Mouse (Mus musculus) hindbrain, embryonic 15.5 days (tissue): ENCODE measurements around the gene Tulp2. TPM values are rescaled to one million over a fixed set of nuclear protein-coding genes. Genes with fewer than 3 reads are reported as not detected.
"Not testable (repeated sequence)": the region's sequence is repeated elsewhere in the genome, so short reads cannot be mapped to it uniquely, and the experiment has no call there.

Experiments
- ATAC-seq: fragments of 200-750 bp; cut with Nextera tagmentation; 2 replicates; pipeline ENCODE4 v1.8.0; 2017; ENCODE audit warnings: low read depth, moderate number of reproducible peaks, moderate TSS enrichment; ENCODE audit not compliant: low FRiP score
- H3K27ac ChIP-seq: fragments of 300-500 bp; sonication (generic); replicated peaks from 2 replicates; pipeline ENCODE4 v1.5.1; 2015; ENCODE audit warnings: mild to moderate bottlenecking, inconsistent platforms
- H3K27me3 ChIP-seq: fragments of 300-500 bp; sonication (generic); 2 replicates; pipeline ENCODE4 v1.6.1; 2015; ENCODE audit warnings: control low read depth, inconsistent platforms
- H3K36me3 ChIP-seq: fragments of 300-500 bp; sonication (generic); 2 replicates; pipeline ENCODE4 v1.6.1; 2015; ENCODE audit warnings: control low read depth, inconsistent platforms
- H3K4me1 ChIP-seq: fragments of 300-500 bp; sonication (generic); replicated peaks from 2 replicates; pipeline ENCODE4 v1.6.1; 2015; ENCODE audit warnings: control low read depth, inconsistent platforms
- H3K4me2 ChIP-seq: fragments of 300-500 bp; sonication (generic); 2 replicates; pipeline ENCODE4 v1.6.1; 2015; ENCODE audit warnings: moderate library complexity, mild to moderate bottlenecking, inconsistent platforms
- H3K4me3 ChIP-seq: fragments of 300-500 bp; sonication (generic); 2 replicates; pipeline ENCODE4 v1.5.1; 2015; ENCODE audit warnings: mild to moderate bottlenecking, inconsistent platforms
- H3K9ac ChIP-seq: fragments of 300-500 bp; sonication (generic); 2 replicates; pipeline ENCODE4 v1.6.1; 2015; ENCODE audit warnings: inconsistent platforms
- H3K9me3 ChIP-seq: fragments of 300-500 bp; sonication (generic); 2 replicates; pipeline ENCODE4 v1.6.1; 2016; ENCODE audit warnings: control low read depth, inconsistent platforms
- WGBS: fragments of 180-500 bp; shearing (Covaris S2); methylation state at CpG from one replicate; pipeline ENCODE4 v1.1.7; 2015; 5-methylcytosine and 5-hydroxymethylcytosine counted together
- polyA plus RNA-seq: library from polyadenylated mRNA; unstranded; fragments of >200 nt; fragmentation: Nextera tagmentation; extraction: Ambion mirVana; gene quantifications from 2 replicates; pipeline ENCODE4 v1.2.1, GENCODE M21; 2015

Gene Tulp2
- polyA plus RNA-seq, 1 experiment from 2014 or later: 0.13 TPM

DNA sequence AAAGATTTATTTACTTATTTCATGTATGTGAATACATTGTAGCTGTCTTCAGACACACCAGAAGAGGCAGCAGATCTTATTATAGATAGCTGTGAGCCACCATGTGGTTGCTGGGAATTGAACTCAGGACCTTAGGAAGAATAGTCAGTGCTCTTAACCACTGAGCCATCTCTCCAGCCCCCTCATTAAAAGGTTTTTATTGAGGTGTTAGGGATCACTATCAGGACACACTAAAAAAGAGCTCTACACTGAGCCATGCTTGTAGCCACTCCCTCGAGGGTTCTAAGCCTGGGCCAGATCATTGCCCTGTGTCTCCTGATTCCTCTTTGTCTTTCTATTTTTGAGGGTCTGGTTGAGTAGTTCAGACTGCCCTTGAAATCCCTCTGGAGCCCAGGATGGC lies 5.2 kb upstream of the Tulp2 start:
- Histone ChIP-seq H3K4me1 (no peaks in the 10 kb centered on the region), H3K4me2 (no peak overlapping the region), H3K36me3 (no peaks in the 10 kb centered on the region), H3K4me3 (no peak overlapping the region), H3K27me3 (no peaks in the 10 kb centered on the region), H3K27ac (no peak overlapping the region), H3K9ac (no peak overlapping the region), H3K9me3 (no peaks in the 10 kb centered on the region)
- 73% methylated on average over 1 of the region's 1 CpGs for WGBS
- no peak for ATAC-seq

DNA sequence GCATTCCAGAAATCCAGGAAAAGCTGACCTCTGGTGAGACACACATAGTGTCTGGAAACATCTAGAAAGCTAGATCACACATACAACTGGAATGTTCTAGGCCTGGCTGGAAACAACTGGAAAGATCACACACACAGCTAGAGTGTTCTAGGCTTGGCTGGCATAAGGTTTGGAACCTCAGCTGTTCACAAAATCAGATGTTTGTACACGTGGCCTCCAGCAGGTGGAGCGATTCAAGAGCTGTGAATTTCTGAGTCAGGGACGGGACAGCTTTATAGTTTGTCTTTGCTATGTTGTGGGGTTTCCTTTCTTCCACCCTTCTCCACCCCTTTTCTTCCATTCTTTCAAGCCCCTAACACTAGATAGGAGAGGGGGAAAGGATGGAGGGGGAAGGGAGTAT lies 4.7 kb upstream of the Tulp2 start:
- H3K9ac ChIP-seq: no peak overlapping the region
- no peaks in the 10 kb centered on the region for H3K9me3 ChIP-seq
- no peak overlapping the region for H3K27ac ChIP-seq
- no peak for ATAC-seq
- H3K4me1 ChIP-seq: no peaks in the 10 kb centered on the region
- WGBS: 9% methylated on average over 3 of the region's 3 CpGs
- no peaks in the 10 kb centered on the region for H3K27me3 ChIP-seq
- no peaks in the 10 kb centered on the region for H3K36me3 ChIP-seq
- H3K4me3 ChIP-seq: no peak overlapping the region
- no peak overlapping the region for H3K4me2 ChIP-seq

GRCm38 (mm10) chr7:45478774-45479173 lies 2.9 kb upstream of the Tulp2 start:
- ATAC-seq: no peak
- no peak overlapping the region for H3K27ac ChIP-seq
- no peak overlapping the region for H3K9ac ChIP-seq
- no peaks in the 10 kb centered on the region for H3K4me1 ChIP-seq
- H3K27me3 ChIP-seq: no peaks in the 10 kb centered on the region
- H3K4me3 ChIP-seq: no peak overlapping the region
- no peaks in the 10 kb centered on the region for H3K36me3 ChIP-seq
- 98% methylated on average over 7 of the region's 7 CpGs for WGBS
- no peaks in the 10 kb centered on the region for H3K9me3 ChIP-seq
- H3K4me2 ChIP-seq: no peak overlapping the region

GRCm38 (mm10) chr7:45480310-45480709 lies 1.4 kb upstream of the Tulp2 start:
- not testable (repeated sequence) for H3K9me3 ChIP-seq, H3K4me3 ChIP-seq, H3K27me3 ChIP-seq, H3K4me1 ChIP-seq, H3K4me2 ChIP-seq, H3K36me3 ChIP-seq, ATAC-seq, H3K27ac ChIP-seq, H3K9ac ChIP-seq
- 85% methylated on average over 4 of the region's 4 CpGs for WGBS

DNA sequence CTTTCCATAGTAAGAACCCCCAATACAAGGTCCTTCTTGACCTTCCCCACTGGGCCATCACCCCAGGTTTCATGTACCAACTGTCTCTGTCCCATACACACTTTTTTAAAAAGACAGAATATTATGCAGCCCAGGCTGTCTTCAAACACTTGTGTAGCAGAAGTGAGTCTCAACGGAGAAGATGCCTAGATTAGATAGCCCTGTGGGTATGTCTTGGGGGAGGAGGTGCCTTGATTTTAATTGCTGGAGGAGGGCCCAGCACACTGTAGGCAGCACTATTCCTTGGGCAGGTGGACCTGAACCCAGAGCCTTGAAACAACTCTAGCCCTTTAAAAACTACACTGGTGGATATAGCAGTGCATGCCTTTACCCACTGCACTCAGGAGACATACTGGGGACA lies 489 bp downstream of the Tulp2 start:
- no peak overlapping the region for H3K27ac ChIP-seq
- no peaks in the 10 kb centered on the region for H3K9me3 ChIP-seq
- 93% methylated on average over 1 of the region's 1 CpGs for WGBS
- H3K36me3 ChIP-seq: no peaks in the 10 kb centered on the region
- H3K4me3 ChIP-seq: no peak overlapping the region
- no peaks in the 10 kb centered on the region for H3K4me1 ChIP-seq
- no peak for ATAC-seq
- H3K27me3 ChIP-seq: no peaks in the 10 kb centered on the region
- H3K4me2 ChIP-seq: no peak overlapping the region
- no peak overlapping the region for H3K9ac ChIP-seq

DNA sequence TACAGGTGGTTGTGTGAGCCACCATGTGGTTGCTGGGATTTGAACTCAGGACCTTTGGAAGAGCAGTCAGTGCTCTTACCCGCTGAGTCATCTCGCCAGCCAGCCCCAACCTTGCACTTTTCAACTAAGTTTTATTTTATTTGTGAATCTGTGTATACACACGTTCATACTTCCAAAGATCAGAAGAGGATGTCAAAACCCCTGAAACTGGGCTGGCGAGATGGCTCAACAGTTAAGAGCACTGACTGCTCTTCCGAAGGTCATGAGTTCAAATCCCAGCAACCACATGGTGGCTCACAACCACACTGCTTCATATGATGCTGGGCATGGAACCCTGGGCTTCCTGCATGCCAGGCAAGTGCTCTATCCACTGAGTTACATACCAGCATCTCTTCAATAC lies 3.3 kb downstream of the Tulp2 start:
- 95% methylated on average over 5 of the region's 5 CpGs for WGBS
- not testable (repeated sequence) for H3K27ac ChIP-seq, H3K27me3 ChIP-seq, H3K9ac ChIP-seq, H3K4me3 ChIP-seq, H3K4me2 ChIP-seq, ATAC-seq, H3K9me3 ChIP-seq, H3K36me3 ChIP-seq
- H3K4me1 ChIP-seq: peaks cover 23% of the 10 kb centered on the region

DNA sequence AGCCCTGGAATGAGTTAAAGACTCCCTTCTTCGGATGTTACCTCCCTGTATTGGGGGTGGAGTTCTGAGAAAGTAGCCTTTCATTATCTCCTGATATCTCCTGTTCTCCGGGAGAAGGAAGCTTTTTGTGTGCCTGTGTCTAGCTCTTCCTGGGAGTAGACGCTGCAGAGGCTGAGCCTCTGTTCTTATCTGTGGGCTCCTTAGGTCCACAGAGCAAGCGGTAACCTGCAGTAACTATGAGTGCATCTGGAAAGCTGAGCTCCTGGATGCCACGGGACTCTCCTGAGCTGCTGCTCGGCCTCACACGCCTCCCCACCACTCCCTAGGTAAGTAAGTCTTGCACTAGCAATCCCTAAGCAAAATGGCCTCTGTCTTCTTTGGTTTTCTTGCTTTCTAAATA lies 4.5 kb downstream of the Tulp2 start:
- Histone ChIP-seq H3K36me3 (no peaks in the 10 kb centered on the region), H3K4me3 (no peak overlapping the region), H3K4me1 (peaks cover 28% of the 10 kb centered on the region), H3K9ac (no peak overlapping the region), H3K9me3 (no peaks in the 10 kb centered on the region), H3K27ac (no peak overlapping the region), H3K4me2 (no peak overlapping the region), H3K27me3 (no peaks in the 10 kb centered on the region)
- 85% methylated on average over 7 of the region's 7 CpGs for WGBS
- no peak for ATAC-seq

DNA sequence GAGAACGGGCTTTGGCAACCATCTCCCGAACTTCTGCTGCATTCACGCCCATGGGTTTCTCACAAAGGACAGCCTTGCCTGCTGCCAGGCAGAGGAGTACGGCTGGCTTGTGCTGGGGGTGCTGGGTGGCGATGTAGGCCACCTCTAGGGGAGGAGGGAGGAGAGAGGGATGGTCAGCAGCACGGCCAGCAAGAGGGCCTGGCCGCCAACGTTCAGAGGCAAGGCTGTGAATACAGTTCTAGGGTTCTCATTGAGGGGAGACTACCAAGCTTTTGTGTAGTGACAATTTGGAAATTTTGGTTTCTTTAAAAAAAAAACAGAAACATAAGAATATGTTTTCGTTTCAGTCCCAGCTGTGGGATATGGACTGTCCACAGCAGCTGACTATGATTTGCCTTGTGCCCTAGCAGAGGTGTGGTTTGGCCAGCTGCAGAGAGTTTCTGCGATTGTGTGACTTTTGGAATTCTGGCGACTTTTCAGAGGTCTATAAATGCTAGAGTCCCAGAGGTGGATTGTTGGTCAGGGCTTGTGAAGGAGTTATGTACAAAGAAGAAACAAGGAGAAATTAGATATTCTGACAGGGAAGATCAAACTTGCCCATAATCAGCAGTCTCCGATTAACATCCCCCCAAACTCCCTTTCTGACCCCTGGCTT lies 5.2 kb downstream of the Tulp2 start, which contains the start of gene Gm45808:
Gm45808 (minus strand) TSS at position 51 of the 655 bp plus-strand sequence.
- peak within 1 kb of the TSS; percentile 78; the same call in 1 of the 2 replicates for H3K4me2 ChIP-seq
- H3K27me3 ChIP-seq: no peaks in the 10 kb centered on the region
- H3K36me3 ChIP-seq: no peaks in the 10 kb centered on the region
- 0 out of 2 replicates have a peak within 1 kb of the TSS, but pooled peaks have one; percentile 91 for H3K27ac ChIP-seq
- H3K9ac ChIP-seq: no peak within 1 kb of the TSS
- ATAC-seq: no peak
- 81% methylated on average over 12 of the region's 12 CpGs for WGBS
- H3K4me3 ChIP-seq: no peak within 1 kb of the TSS
- H3K4me1 ChIP-seq: peaks cover 28% of the 10 kb centered on the region
- no peaks in the 10 kb centered on the region for H3K9me3 ChIP-seq

DNA sequence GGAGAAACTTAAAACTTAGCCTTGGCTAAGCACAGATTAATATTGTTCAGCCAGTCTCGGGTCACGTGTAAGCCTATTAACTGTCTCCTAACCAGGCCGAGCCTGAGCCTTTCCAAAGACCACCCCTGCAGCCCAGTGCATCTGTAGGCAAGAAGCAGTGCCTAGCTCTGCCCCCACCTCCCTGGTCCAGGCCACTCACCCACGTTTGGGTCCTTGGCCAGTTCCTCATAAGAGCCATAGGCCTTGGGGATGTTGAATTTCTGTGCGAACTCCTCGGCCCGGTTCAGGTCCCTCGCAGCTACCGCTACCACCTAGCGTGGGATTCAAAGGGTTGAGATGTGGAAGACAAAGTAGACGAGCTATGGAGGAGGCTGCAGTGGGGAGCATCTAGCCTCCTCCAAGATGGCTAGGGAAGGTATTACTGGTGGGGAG lies 6.2 kb downstream of the Tulp2 start:
- peak; percentile 82 for ATAC-seq
- H3K9ac ChIP-seq: peak overlapping the region; percentile 53
- WGBS: 18% methylated on average over 11 of the region's 11 CpGs

GRCm38 (mm10) chr7:45488293-45489204 lies 6.9 kb downstream of the Tulp2 start, which contains the start of gene Dhdh:
Gene Dhdh, minus strand, starts transcription at chr7:45488805.
- H3K4me1 ChIP-seq: peaks cover 28% of the 10 kb centered on the region
- peak within 1 kb of the TSS; percentile 91 for H3K27ac ChIP-seq
- peak; percentile 79 for ATAC-seq
- no peaks in the 10 kb centered on the region for H3K9me3 ChIP-seq
- peak within 1 kb of the TSS; percentile 46 for H3K4me3 ChIP-seq
- peak within 1 kb of the TSS; percentile 78 for H3K4me2 ChIP-seq
- WGBS: 8% methylated on average over 36 of the region's 38 CpGs
- peak within 1 kb of the TSS; percentile 53 for H3K9ac ChIP-seq
- no peaks in the 10 kb centered on the region for H3K27me3 ChIP-seq
- peaks cover 9% of the 10 kb centered on the region for H3K36me3 ChIP-seq

More for the DNA sequence above, 6.2 kb downstream of the Tulp2 start:
- Histone ChIP-seq H3K27me3 (no peaks in the 10 kb centered on the region), H3K4me2 (peak overlapping the region; percentile 78), H3K27ac (peak overlapping the region; percentile 91), H3K36me3 (peaks cover 2% of the 10 kb centered on the region; the same call in 1 of the 2 replicates), H3K9me3 (no peaks in the 10 kb centered on the region), H3K4me1 (peaks cover 28% of the 10 kb centered on the region), H3K4me3 (peak overlapping the region; percentile 46)

DNA sequence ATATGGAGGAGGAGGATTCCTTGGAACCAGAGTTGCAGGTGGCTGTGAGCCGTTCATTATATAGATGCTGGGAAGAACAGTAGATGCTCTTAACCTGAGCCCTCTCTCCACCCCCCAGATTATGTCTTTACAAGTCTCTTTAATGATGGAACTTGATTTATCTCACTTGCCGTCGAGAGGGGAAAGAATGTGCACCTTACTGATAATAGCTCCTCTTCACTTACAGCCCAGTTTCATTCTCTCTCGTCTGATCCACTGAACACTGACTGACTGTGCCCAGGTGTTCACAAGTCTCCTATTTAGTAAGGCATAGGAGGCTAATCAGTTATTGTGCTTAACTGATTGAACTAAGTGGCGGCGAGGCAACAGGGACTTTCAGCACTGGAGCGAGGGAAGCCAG lies 7.9 kb downstream of the Tulp2 start:
- no peaks in the 10 kb centered on the region for H3K27me3 ChIP-seq
- WGBS: 78% methylated on average over 7 of the region's 7 CpGs
- H3K27ac ChIP-seq: no peak overlapping the region
- no peak overlapping the region for H3K4me3 ChIP-seq
- H3K36me3 ChIP-seq: peaks cover 18% of the 10 kb centered on the region
- H3K9ac ChIP-seq: no peak overlapping the region
- H3K4me1 ChIP-seq: peaks cover 28% of the 10 kb centered on the region
- H3K4me2 ChIP-seq: no peak overlapping the region
- ATAC-seq: no peak
- no peaks in the 10 kb centered on the region for H3K9me3 ChIP-seq

DNA sequence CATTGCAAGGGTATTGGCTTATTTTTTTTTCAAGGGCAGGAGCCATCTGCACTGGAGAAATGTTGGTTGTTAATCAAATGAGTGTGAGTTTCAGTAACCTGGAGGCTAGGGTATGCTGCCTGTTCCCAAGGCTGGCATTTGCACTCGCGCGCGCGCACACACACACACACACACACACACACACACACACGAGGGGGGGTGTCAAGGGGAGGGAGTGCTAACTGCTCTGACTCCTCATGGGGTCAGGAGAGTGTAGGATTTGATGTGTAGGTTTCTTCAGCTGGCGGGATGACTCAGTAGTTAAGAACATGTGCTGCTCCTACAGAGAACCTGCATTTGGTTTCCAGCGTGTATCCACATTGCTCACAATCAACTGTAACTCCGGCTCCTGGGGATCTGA lies 9.1 kb downstream of the Tulp2 start:
- Histone ChIP-seq H3K27me3 (no peaks in the 10 kb centered on the region), H3K36me3 (peaks cover 31% of the 10 kb centered on the region), H3K4me1 (peaks cover 28% of the 10 kb centered on the region), H3K27ac (peak overlapping the region; percentile 45; the same call in 1 of the 2 replicates), H3K9ac (no peak overlapping the region), H3K4me3 (no peak overlapping the region), H3K4me2 (no peak overlapping the region), H3K9me3 (no peaks in the 10 kb centered on the region)
- no peak for ATAC-seq
- 35% methylated on average over 9 of the region's 9 CpGs for WGBS
